Mouse (Mus musculus): ENCODE data around the gene Fcgr1. TPM values are rescaled to one million over a fixed set of nuclear protein-coding genes. Genes with fewer than 3 reads are reported as not detected.
"Not testable (repeated sequence)": the region's sequence is repeated elsewhere in the genome, so short reads cannot be mapped to it uniquely, and the experiment has no call there.

Gene Fcgr1
- total RNA-seq, 2 experiments from 2014 or later = 1.6 to 1.7 TPM

GRCm38 (mm10) chr3:96250890-96251289, 42.9 kb downstream of the Fcgr1 start:
- DNase-seq (ENCODE audit: low spot score in 2 of 2) = no peak

GRCm38 (mm10) chr3:96249034-96249345, 44.8 kb downstream of the Fcgr1 start:
- DNase-seq (ENCODE audit: low spot score in 2 of 2) = no peak

- DNase-seq (ENCODE audit: low spot score in 2 of 2) = no peak
These were observed 45.4 kb downstream of the Fcgr1 start for GRCm38 (mm10) chr3:96248141-96249033.

- DNase-seq (ENCODE audit: low spot score in 2 of 2) = no peak
These were observed 46.2 kb downstream of the Fcgr1 start for GRCm38 (mm10) chr3:96247356-96248140.

- DNase-seq (ENCODE audit: low spot score in 2 of 2) = not testable (repeated sequence)
These were observed 47.3 kb downstream of the Fcgr1 start, which contains the start of gene Hist2h3c1 for GRCm38 (mm10) chr3:96246427-96246856. Gene Hist2h3c1, plus strand, starts transcription at chr3:96246685.

- not testable (repeated sequence) for DNase-seq (ENCODE audit: low spot score in 2 of 2)
These were observed 47.8 kb downstream of the Fcgr1 start for GRCm38 (mm10) chr3:96246018-96246417.

GRCm38 (mm10) chr3:96245003-96245886, 48.5 kb downstream of the Fcgr1 start, which contains the start of gene Hist2h2aa1:
Gene Hist2h2aa1, plus strand, starts transcription at chr3:96245497.
- DNase-seq (ENCODE audit: low spot score in 2 of 2) = peak; percentile 65 to 81

GRCm38 (mm10) chr3:96243921-96244572, 49.7 kb downstream of the Fcgr1 start:
- DNase-seq (ENCODE audit: low spot score in 2 of 2) = no peak

GRCm38 (mm10) chr3:96240799-96241197, 53.0 kb downstream of the Fcgr1 start:
- DNase-seq (ENCODE audit: low spot score in 2 of 2) = no peak

- DNase-seq (ENCODE audit: low spot score in 2 of 2) = peak; percentile 82 to 94
These were observed 53.6 kb downstream of the Fcgr1 start, which contains the start of gene Hist2h2aa2 for GRCm38 (mm10) chr3:96239949-96240798. Gene Hist2h2aa2, minus strand, starts transcription at chr3:96240276.

GRCm38 (mm10) chr3:96238954-96239793, 54.6 kb downstream of the Fcgr1 start, which contains the start of gene Hist2h3c2:
Gene Hist2h3c2, minus strand, starts transcription at chr3:96239127.
- peak in 1 of 2 experiments; percentile 41 for DNase-seq (ENCODE audit: low spot score in 2 of 2)

- no peak for DNase-seq (ENCODE audit: low spot score in 2 of 2)
These were observed 55.8 kb downstream of the Fcgr1 start for GRCm38 (mm10) chr3:96237904-96238511.

- no peak for DNase-seq (ENCODE audit: low spot score in 2 of 2)
These were observed 56.4 kb downstream of the Fcgr1 start for GRCm38 (mm10) chr3:96237335-96237903.

GRCm38 (mm10) chr3:96236834-96237334, 56.9 kb downstream of the Fcgr1 start:
- no peak for DNase-seq (ENCODE audit: low spot score in 2 of 2)

GRCm38 (mm10) chr3:96235836-96236235, 57.9 kb downstream of the Fcgr1 start:
- no peak for DNase-seq (ENCODE audit: low spot score in 2 of 2)

- DNase-seq (ENCODE audit: low spot score in 2 of 2) = no peak
These were observed 58.9 kb downstream of the Fcgr1 start for GRCm38 (mm10) chr3:96234914-96235313.

All from gastrocnemius, postnatal 4 days (tissue).